Mouse (Mus musculus) urinary bladder, postnatal 25 days (tissue): Measurements from ENCODE around the gene Taf1.

Experiments used
- DNase-seq: peaks from one replicate; pipeline ENCODE4 v3.0.0; 2022; ENCODE audit warnings: low spot score

Taf1 gene

DNA sequence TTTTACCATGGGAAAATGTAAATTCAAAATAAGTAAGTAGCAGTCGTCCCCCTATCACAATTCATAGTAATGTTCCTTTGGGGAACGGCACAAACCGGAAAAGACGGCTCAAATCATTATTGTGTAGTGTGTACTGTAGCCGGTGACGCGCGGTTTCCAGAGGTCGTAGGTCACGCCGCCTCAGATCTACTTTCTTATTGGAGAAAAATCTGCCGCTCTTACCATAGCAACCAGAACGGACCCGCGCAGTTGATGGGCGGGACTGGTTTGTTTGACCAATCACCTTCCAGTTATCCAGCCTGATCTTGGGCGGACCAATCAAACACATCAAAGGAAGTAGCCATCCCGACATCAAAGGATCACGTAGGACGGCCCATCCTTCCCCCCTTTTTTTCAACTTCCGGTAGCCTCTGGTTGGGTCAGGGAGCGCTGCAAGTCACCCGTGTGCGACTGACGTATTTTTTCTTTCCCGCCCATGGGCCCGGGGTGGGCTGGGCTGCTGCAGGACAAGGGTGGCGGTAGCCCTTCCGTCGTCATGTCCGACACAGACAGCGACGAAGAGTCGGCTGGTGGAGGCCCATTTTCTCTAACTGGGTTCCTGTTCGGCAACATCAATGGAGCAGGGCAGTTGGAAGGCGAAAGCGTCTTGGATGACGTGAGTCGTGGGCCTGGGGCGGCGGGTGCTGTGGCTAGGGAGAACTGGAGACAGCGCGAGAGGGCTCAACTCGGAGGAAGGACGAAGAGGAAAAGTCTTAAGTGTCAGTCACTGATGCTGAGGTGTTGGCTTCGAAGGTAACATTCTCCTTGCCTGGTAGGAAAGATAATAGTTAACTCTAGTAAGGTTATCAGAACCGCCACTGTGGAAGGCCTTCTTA lies at the start of gene Taf1:
Gene Taf1, plus strand, starts transcription at position 388 of the 875 bp plus-strand sequence.
- peak; percentile 74 for DNase-seq

DNA sequence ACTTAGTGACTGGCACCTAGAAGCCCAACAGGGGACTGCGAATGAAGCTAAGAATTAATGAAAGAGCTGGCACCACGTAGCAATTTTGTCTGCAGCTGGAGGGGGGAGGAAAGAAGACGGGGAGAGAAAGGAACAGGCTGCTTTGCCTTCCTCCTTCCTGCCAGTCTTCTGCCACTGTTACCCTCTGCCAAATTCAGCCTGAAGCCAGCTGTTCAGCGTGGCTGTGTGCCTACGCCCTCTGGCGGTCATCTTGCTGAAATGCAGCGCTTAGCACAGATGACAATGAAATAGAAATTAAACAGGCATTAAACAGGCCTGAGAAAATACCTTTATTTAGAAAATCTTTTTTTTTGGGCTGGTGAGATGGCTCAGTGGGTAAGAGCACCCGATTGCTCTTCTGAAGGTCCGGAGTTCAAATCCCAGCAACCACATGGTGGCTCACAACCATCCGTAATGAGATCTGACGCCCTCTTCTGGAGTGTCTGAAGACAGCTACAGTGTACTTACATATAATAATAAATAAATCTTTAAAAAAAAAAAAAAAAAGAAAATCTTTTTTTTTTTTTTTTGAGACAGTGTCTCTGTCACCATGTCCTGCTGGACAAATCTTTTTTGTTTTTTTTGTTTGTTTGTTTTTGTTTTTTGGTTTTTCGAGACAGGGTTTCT lies 45.9 kb upstream of the Taf1 start:
- peak; percentile 20 for DNase-seq

DNA sequence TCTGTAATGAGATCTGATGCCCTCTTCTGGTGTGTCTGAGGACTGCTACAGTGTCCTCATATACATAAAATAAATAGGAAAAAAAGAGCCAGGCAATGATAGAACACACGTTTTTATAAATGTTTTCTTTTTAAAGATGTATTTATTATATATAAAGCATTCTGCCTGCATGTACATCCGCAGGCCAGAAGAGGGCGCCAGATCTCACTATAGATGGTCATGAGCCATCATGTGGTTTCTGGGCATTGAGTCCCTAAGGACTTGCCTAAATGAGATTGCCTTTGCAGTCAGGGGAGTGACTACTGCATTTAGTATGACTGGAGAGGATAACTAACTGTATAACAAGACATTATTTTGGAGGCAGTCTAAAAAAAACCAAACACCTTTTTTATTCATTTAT lies 27.9 kb upstream of the Taf1 start:
- no peak for DNase-seq

DNA sequence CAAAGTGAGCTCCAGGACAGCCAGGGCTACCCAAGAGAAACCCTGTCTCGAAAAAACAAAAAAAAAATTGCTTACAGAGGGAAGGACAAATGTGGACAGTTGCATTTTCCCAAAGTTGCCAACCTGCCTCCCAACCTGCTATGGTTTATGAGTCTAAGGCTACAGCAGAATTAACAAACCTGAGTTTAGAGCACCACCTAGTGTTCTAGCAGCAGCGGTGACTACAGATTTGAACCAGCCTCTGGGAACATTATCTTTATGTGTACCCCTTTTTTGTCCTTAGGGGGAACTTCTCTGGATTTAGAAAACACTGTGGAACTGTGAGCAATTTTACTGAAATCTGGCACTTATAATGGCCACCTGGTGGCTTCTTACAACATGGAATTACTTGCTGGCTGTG lies 16.8 kb upstream of the Taf1 start:
- no peak for DNase-seq

DNA sequence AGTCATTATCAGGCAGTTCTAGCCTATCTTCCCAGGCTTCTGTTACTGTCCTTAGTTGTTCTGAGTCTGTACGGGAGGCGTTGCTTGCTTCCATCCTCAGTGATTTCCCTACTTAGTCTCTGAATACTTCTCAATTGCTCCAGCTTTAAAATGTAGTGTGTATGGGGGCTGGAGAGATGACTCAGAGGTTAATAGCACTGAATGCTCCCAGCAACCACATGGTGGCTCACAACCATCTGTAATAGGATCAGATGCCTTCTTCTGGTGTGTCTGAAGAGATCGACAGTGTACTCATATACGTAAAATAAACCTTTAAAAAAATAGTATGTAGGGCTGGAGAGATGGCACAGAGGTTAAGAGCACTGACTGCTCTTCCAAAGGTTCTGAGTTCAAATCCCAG lies 14.5 kb upstream of the Taf1 start:
- no peak for DNase-seq

DNA sequence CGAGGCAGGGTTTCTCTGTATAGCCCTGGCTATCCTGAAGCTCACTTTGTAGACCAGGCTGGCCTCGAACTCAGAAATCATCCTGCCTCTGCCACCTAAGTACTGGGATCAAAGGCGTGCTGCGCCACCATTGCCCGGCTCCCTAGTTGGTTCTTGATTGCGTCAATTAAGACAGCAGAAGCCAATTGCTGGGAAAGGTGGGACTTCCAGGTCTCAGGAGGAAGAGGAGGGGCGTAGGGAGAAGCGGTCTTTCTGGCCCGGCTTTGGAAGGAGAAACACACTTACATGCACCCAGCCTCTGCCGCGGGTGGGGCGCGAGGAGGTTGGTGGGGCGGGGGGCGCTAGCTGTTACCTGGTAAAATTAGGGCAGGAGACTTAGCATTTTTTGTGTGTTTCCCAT lies 10.5 kb upstream of the Taf1 start:
- DNase-seq: no peak

DNA sequence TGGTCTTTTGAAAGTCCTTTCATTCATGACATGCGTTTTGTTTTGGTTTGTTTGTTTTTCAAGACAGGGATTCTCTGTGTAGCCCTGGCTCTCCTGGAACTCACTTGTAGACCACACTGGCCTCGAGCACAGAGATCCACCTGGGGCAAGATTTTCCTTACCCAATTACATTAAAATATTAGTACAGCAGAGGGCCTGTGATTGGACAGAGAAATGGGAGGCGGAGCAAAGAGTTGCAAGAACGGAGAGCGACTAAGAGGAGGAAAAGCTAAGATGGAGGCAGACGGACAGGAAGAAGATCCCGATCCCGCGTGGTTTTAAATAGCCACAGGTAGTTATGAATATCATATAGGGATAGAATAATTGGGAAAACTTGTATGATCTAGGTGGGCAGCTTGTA lies 5.2 kb upstream of the Taf1 start:
- DNase-seq: no peak

DNA sequence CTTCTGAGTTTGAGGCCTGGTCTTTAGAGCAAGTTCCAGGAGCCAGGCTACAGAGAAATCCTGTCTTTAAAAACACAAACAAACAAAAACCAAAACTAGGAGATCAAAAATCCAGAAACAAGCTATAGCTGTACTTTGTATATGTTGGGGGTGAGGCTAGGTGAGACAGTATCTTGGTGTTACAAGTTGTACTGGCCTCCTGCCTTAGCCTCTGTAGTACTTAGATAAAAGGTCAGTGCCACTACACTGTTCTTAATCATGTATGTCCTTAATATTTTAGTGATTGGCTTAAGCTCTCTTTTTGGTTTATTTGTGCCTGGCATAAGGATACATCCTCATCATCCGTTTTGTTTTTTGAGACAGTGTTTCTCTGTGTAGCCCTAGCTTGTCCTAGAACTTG lies 52.9 kb downstream of the Taf1 start:
- no peak for DNase-seq

DNA sequence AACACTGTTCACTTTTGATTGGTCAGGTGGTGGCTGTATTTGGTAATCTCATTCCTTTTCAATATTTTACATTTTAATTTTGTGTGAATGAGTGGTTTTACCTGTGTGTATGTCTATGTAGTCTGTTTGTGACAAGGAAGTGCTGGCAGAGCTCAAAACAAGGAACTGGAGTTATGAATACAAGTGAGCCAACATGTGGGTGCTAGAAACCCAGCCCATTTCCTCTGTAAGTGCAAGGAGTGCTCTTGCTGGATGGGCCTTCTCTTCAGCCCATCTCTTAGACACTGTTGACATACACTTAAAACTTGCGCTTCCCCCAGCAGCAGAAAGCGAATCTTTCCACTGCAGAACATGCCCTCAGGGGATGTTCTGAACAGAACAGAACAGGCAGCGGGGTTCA lies 83.6 kb downstream of the Taf1 start:
- DNase-seq: no peak

DNA sequence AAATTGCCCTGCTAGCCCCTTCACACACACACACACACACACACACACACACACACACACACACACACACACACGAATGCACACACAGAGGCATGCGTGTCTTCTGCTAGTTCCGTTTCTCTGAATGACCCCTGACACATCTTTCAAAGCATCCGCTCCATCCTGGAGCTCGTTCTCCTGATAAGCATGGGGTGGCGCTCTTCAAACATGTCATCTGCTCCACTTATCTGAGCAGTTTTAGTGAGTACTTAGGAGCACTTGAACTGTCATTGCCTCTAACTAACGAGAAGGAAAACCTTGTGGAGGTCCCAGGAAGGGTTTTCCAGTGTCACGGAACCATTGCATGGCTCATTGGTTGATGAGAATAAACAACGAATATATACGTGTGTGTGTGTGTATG lies 85.4 kb downstream of the Taf1 start:
- no peak for DNase-seq

DNA sequence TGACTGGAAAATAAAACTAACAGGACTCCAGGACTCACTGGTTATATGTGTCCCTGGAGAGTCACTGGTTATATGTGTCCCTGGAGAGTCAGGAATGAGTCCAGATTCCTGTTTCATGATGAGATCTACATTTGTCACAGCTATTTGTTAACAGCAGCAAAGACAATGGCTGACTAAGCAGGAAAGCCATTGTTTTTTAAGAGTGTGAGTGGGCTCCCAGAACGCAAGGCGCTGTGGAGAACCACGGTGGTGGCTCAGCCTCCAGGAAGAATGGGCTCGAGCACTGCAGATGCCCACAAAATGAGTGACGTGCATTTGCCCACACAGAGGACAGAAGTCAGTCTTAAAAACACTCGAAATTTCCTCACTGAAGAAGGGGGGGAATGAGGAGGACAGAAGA lies 87.8 kb downstream of the Taf1 start:
- DNase-seq: no peak

DNA sequence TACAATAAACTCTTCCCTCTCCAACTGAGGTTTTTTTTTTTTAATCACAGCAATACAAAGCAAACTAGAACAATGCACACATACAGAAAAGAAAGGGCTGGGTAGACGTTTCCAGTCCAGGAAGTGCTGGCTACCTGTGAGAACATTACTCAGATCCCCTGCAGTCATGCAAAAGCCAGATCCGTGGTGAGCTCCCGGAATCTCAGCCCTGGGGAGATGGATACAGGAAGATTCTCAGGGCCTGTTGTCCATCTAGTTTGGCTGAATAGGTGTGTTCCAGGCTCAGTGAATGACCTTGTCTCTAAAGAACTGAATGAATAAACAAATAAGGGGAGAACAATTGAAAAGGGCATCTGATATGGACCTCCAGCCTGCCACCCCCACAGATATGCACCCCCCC lies 90.0 kb downstream of the Taf1 start:
- DNase-seq: no peak

DNA sequence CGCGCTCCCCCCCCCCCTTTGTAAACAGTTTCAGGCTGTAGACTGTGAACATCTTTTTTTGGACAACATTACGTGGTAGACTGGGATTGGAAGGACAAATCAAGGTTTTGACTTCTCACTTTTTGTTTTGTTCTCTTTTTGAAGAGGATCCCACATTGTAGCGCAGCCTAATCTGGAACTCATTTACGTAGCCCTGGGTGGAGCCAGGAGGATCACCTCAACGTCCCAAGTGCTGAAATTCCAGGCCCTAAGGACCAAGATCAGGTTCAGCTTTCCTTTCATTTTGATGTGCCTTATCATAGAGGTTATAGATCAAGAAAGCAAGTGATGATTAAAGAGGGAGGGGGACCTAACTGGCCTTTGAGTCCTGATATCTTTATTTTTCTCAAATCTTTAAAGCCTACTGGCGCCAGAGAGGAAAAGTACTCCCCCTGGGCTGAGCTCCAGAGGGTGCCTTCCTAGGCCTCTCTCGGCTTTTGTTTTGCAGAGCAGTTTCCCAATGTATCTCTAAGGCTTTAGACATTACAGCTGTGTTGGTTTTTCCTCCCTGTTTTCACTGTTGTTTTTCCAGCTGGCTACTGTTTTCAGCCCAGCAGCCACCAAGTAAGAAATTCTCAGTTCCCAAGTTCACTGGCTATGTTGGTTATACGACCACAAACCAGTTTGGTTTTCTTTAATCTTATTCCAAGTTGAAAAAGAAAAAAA lies 104.4 kb downstream of the Taf1 start:
- no peak for DNase-seq

DNA sequence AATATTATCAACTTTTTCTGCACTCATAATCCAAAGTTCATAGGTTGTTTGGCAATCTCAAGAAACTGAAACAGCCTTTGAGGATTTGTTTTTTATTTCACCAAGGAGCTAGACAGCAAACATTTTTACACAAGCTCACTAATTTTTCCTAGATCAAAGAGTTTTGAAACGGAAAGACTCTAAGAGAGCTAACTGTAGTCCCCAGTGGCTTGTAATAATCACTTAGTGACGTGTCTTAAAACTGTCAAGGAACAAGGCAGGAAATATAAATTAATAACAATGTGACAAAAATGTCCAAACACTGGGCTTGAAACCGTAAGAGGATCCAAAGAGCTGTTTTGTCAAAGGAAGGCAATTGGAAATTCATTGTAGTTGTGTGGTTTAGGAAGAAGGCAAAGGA lies 106.3 kb downstream of the Taf1 start:
- no peak for DNase-seq

DNA sequence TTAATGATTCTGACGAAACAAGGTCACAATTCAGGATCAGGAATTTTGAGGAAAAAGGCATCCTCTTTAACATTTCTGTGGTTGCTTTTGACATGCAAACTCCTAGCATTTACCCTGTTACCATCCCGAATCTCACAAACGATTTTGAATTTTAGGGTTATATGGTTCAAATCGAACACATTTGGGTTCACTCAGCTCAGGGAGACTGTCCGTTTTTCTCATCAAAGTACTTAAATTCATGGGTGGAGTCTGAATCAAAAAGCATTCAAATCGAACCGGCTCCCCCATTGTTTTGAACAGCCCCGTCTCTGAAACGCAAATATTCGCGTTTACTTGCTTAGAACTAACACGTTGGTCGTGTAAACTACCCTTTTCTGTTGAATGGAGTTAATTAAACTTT lies 106.8 kb downstream of the Taf1 start:
- no peak for DNase-seq

DNA sequence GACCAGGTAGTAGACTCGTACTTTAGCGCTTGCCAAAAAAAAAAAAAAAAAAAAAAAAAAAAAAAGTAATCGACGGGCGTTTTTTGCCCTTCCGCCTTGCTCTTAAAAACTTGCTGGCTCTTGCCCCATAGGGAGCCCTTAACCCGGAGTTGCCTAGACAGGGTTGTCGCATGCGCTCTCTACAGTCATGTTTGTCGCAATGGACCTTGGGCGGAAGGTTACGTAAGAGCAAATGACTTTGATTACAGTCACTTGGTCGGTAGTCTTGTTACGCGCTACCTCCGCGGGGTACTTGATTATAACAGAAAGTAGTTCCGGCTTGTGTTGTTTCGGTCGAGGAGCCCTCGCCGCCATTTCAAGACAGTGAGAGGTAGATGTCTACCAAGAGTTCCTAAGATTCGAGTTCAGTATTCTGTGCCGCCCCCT lies 107.2 kb downstream of the Taf1 start, which contains the start of gene Ogt:
Gene Ogt, plus strand, starts transcription at position 320 of the 426 bp plus-strand sequence.
- peak; percentile 72 for DNase-seq

DNA sequence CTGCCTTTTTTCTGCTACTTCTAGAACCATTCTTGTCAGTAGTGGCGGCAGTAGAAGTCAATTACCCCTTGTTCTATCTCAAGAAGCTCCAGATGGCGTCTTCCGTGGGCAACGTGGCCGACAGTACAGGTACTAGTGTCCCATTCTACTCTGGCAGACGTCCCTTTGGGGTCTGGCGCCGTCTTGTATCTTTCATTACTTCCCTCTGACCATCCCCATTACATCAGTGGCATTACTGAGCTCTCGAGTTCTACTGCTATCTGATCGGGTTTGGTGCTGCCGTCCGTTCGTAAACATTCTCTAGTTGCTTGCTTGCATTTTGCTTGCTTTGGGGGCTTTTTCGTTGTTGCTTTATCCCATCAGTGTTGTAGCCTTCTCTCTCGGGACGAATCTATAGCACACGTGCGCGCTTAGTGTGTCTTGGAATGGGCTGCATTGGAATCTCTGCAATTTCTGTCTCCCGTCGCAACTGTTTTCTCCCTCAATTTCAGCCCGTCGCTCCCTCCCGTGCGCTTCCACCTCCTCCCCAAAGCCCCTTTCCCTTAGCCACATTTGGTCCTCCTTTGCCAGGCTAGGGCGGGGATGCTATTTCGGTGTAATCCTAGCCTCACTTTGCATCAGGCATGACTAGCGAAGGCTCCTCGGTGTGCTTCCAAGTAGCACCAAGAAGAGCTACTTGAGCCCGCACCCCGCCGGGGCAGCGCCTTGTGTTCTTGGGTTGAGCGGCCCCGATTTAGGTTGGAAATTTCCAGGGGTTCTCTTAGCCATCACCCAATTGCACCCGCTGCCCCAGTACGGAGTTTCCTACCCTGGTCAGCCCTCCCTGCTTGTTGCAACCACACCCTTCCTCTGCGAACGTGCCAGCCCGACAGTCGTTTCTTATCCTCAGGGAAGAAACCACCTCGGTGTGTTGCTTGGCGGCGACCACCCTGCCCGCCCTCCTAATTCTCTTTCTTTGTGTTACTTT lies 107.9 kb downstream of the Taf1 start:
- DNase-seq: peak; percentile 11

DNA sequence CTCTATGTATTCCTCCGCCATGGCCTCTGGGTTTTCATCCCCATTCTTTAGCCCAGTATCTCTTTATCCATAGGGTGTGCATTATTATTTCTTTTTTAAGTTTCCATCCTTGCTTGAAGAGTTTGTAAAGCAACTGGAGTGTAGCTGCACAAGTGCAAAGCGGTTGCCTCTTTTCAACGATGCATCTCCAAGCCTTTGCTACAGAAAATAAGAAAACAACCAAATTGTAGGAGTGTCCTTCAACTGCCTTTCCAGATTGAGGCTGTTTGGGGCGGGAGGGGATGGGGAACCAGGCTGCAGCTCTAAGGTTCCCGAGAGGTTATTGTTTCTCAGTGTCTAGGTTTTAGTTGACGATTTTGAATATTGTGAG lies 108.6 kb downstream of the Taf1 start:
- DNase-seq: no peak

DNA sequence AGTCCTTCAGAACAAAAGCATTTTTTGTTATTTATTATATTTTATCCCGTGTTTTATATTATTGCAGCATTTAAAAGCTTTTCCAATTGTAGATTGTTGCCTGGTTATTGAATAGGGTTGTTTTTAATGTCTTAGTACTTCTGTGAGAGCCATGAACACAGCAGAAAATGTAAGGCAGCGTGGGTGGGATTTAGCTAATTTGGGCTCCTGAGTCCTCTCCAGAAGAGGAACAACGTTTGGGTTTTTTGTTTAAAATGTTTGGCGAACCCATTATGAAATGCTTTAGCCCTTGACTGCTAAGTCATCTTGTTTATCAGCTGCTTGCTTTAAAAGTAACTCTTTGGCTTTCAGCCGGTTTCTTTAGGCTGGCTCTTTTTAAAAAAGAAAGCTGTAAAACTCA lies 109.6 kb downstream of the Taf1 start:
- DNase-seq: no peak

DNA sequence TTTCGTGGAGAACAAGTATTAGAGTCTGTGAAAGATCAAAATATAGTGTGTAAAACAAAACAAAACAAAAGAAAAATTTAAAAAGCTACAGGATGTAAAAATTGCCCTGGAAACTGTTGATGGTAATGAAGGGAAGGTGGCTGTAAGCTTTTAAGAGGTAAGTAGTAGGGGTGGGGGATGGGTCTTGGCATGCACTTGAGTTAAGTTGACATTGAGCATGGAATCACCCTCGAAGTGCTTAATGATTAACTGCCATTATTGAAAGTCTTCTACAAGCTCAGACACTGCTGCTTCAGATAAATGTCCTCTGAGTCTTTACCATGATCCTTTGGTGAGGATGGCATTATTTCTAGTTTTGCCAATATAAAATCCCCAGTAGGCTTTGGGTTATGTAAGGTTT lies 112.8 kb downstream of the Taf1 start:
- DNase-seq: no peak

DNA sequence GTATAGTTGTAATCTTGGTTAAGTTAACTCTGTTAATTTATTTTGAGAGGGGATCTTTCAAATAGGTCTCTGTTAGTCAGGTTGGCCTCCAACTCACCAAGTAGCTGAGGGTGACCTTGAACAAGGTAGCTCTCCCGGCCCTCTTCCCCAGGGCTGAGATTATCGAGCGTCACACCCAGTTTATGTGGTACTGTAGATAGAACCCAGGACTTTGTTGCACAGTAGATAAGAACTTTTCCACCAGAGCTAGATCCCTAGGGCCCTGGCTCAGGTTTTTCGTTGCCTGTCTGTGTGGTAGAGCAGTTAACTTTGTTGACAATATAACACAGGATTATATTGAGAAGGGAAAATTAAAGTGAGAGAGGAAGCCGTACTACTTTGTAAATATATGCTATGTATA lies 114.1 kb downstream of the Taf1 start:
- DNase-seq: no peak
